Mouse (Mus musculus): ENCODE measurements around the gene Nav2.

DNA sequence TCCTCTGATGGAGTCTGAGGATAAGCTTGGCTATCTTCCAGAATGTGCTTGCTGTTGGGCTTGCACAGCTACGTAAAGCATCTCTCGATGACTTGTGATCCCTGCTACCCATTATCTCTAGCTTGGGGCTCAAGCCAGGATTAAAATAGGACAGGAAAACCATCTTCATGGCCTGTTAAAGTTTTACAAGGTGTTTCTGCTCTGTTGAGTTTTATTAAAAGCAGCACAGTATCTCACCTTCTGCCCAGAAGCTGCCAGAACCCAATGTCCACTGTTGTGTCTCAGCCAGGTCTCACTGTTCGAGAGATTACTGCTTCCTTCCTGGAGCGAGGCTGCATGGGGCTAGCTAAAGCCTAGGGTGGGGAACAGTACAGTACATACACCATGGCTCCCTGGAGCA lies 123.7 kb downstream of the Nav2 start:
- TF ChIP-seq TCF12 (IDR thresholded peaks at IDR 0.05; ENCODE audit: insufficient read depth, poor library complexity, severe bottlenecking), result no peak
- TF ChIP-seq USF1 (IDR thresholded peaks at IDR 0.05; ENCODE audit: low read depth), result no peak
- no peak for TF ChIP-seq POLR2A (IDR thresholded peaks at IDR 0.05; ENCODE audit: insufficient read length, low read depth)
- TF ChIP-seq MYOD1 (IDR thresholded peaks at IDR 0.05; ENCODE audit: control insufficient read depth in 1 of 3, insufficient read length in 2 of 3, low read depth in 2 of 3), result no peak
- TF ChIP-seq POLR2AphosphoS2 (IDR thresholded peaks at IDR 0.05; ENCODE audit: insufficient read length, low read depth), result no peak
